ENCODE assay signal across 19 mouse cellular contexts in genomic region chr2:143419791-143420190, GRCm38 (mm10).
DNase-seq lines count a peak whose midpoint lies in the region; ATAC-seq and TF ChIP-seq lines count a peak whose summit lies in the region.
"Had no signal": no experiment of that assay in that cellular context is flagged by ENCODE, and none has a peak within 500 bp of the region (broad histone marks: within the 10 kb centered on the region; RNA-seq: fewer than 3 reads in every experiment).

No protein-coding gene starts in this region.

- no peak overlapping the region for H3K4me3 ChIP-seq in hindbrain, postnatal 0 days (ENCODE audit: low read length)
- H3K4me3 ChIP-seq in hindbrain, embryonic 14.5 days (replicated peaks; ENCODE audit: low read length) = no peak overlapping the region
- H3K4me3 ChIP-seq: embryonic facial prominence, embryonic 10.5 days; forebrain, embryonic 13.5 days; heart, embryonic 13.5 days; hindbrain, embryonic 12.5 days had no signal

- H3K27ac ChIP-seq in hindbrain, postnatal 0 days = no peak overlapping the region
- H3K27ac ChIP-seq in hindbrain, embryonic 14.5 days = no peak overlapping the region
- H3K27ac ChIP-seq: embryonic facial prominence, embryonic 10.5 days; forebrain, embryonic 13.5 days; heart, embryonic 13.5 days; hindbrain, embryonic 12.5 days had no signal

- ATAC-seq in hindbrain, postnatal 0 days = peak; percentile 84
- no peak for ATAC-seq in hindbrain, embryonic 14.5 days (ENCODE audit: low FRiP score)
- ATAC-seq: activated CD4-positive, CD25-positive, alpha-beta regulatory T cell, adult 4 months; forebrain, embryonic 13.5 days; forebrain, postnatal 0 days; inflammation-experienced regulatory T-cells, adult 6 months; intestine, postnatal 0 days; Patski had no signal

- H3K36me3 ChIP-seq in hindbrain, postnatal 0 days (ENCODE audit: insufficient read depth, low read length) = no peaks in the 10 kb centered on the region
- H3K36me3 ChIP-seq in hindbrain, embryonic 14.5 days (replicated peaks; ENCODE audit: control insufficient read depth, insufficient read depth) = no peaks in the 10 kb centered on the region
- H3K36me3 ChIP-seq: embryonic facial prominence, embryonic 10.5 days; heart, embryonic 13.5 days; hindbrain, embryonic 12.5 days had no signal

- no peaks in the 10 kb centered on the region for H3K27me3 ChIP-seq in hindbrain, postnatal 0 days (ENCODE audit: insufficient read depth, low read length)
- H3K27me3 ChIP-seq in hindbrain, embryonic 14.5 days (ENCODE audit: control insufficient read depth, insufficient read depth, low read length) = no peaks in the 10 kb centered on the region
- H3K27me3 ChIP-seq: forebrain, embryonic 13.5 days; heart, embryonic 13.5 days; hindbrain, embryonic 12.5 days; Patski had no signal

- H3K9ac ChIP-seq in hindbrain, postnatal 0 days (replicated peaks; ENCODE audit: low read length) = no peak overlapping the region
- no peak overlapping the region for H3K9ac ChIP-seq in hindbrain, embryonic 14.5 days
- H3K9ac ChIP-seq: forebrain, embryonic 13.5 days; forebrain, postnatal 0 days; heart, embryonic 13.5 days; hindbrain, embryonic 12.5 days had no signal

- peak; percentile 57 for DNase-seq in hindbrain, postnatal 0 days (ENCODE audit: low spot score)
- no peak for DNase-seq in hindbrain, embryonic 14.5 days (ENCODE audit: low spot score)
- peak; percentile 22 for DNase-seq in brain, adult 2 months (ENCODE audit: low read depth, low spot score)
- DNase-seq in cerebellum, adult 18-20 months = peak; percentile 14 to 15
- peak; percentile 45 to 47 for DNase-seq in cerebellum, postnatal 10 days
- no peak for DNase-seq in frontal cortex, postnatal 25 days (ENCODE audit: low spot score in 2 of 2)
- DNase-seq in urinary bladder, postnatal 14 days (ENCODE audit: low spot score) = no peak
- DNase-seq: adrenal gland, postnatal 14 days; forebrain, postnatal 0 days; gastrocnemius, postnatal 36 days; heart, postnatal 4 days had no signal

- no peaks in the 10 kb centered on the region for H3K9me3 ChIP-seq in hindbrain, postnatal 0 days (ENCODE audit: low read length)
- H3K9me3 ChIP-seq in hindbrain, embryonic 14.5 days (ENCODE audit: control insufficient read depth, low read length) = no peaks in the 10 kb centered on the region
- H3K9me3 ChIP-seq: embryonic facial prominence, embryonic 10.5 days; forebrain, embryonic 13.5 days; heart, embryonic 13.5 days; hindbrain, embryonic 12.5 days had no signal

- no peaks in the 10 kb centered on the region for H3K4me1 ChIP-seq in hindbrain, postnatal 0 days (ENCODE audit: insufficient read depth, low read length)
- H3K4me1 ChIP-seq in hindbrain, embryonic 14.5 days (replicated peaks; ENCODE audit: control insufficient read depth, insufficient read depth, low read length) = no peaks in the 10 kb centered on the region
- H3K4me1 ChIP-seq: embryonic facial prominence, embryonic 10.5 days; forebrain, embryonic 13.5 days; heart, embryonic 13.5 days; hindbrain, embryonic 12.5 days had no signal

- WGBS in hindbrain, postnatal 0 days = 60% methylated on average over 2 of the region's 2 CpGs
- 66% methylated on average over 2 of the region's 2 CpGs for WGBS in hindbrain, embryonic 14.5 days

- no peak for TF ChIP-seq CTCF in hindbrain, postnatal 0 days (IDR thresholded peaks at IDR 0.05; ENCODE audit: low read depth)

- no peak overlapping the region for H3K4me2 ChIP-seq in hindbrain, postnatal 0 days (ENCODE audit: low read depth, low read length)
- no peak overlapping the region for H3K4me2 ChIP-seq in hindbrain, embryonic 14.5 days (replicated peaks)
- H3K4me2 ChIP-seq: forebrain, embryonic 13.5 days; heart, embryonic 13.5 days; hindbrain, embryonic 12.5 days had no signal

Comparison
In these comparisons a context has a peak if more than half of its experiments do, and no peak if none do; other contexts are left out.
1. DNase-seq: peak in hindbrain, postnatal 0 days (single experiment), brain, adult 2 months (single experiment), cerebellum, adult 18-20 months (2 of 2) and cerebellum, postnatal 10 days (2 of 2); none in hindbrain, embryonic 14.5 days (single experiment), frontal cortex, postnatal 25 days (0 of 2) and urinary bladder, postnatal 14 days (single experiment).